Mouse (Mus musculus) brain, adult 2 months (tissue): ENCODE results near the gene Notch3.

ENCODE experiments used
- DNase-seq: peaks from one replicate; pipeline ENCODE4 v3.0.0; 2011; ENCODE audit warnings: low read depth, low spot score

Notch3 gene

GRCm38 (mm10) chr17:32165803-32166595 is 653 bp downstream of the Notch3 start:
- no peak for DNase-seq

GRCm38 (mm10) chr17:32165266-32165802 is 1.3 kb downstream of the Notch3 start:
- no peak for DNase-seq

GRCm38 (mm10) chr17:32164780-32165179 is 1.9 kb downstream of the Notch3 start:
- no peak for DNase-seq

- DNase-seq: no peak
These were observed 2.6 kb downstream of the Notch3 start for GRCm38 (mm10) chr17:32163910-32164650.

GRCm38 (mm10) chr17:32162112-32162850 is 4.4 kb downstream of the Notch3 start:
- DNase-seq: peak; percentile 57

- DNase-seq: no peak
These were observed 5.8 kb downstream of the Notch3 start for GRCm38 (mm10) chr17:32160882-32161281.

- no peak for DNase-seq
These were observed 7.8 kb downstream of the Notch3 start for GRCm38 (mm10) chr17:32158841-32159240.

- DNase-seq: peak; percentile 61
These were observed 19.9 kb downstream of the Notch3 start for GRCm38 (mm10) chr17:32146718-32147117.

GRCm38 (mm10) chr17:32142907-32143854 is 23.5 kb downstream of the Notch3 start:
- DNase-seq: peak; percentile 75

GRCm38 (mm10) chr17:32142234-32142633 is 24.4 kb downstream of the Notch3 start:
- peak; percentile 41 for DNase-seq

- DNase-seq: no peak
These were observed 33.3 kb downstream of the Notch3 start for GRCm38 (mm10) chr17:32133375-32133774.

- peak; percentile 71 for DNase-seq
These were observed 34.6 kb downstream of the Notch3 start for GRCm38 (mm10) chr17:32132087-32132486.

- DNase-seq: no peak
These were observed 36.1 kb downstream of the Notch3 start for GRCm38 (mm10) chr17:32130506-32130905.

GRCm38 (mm10) chr17:32127195-32127594 is 39.5 kb downstream of the Notch3 start:
- peak; percentile 35 for DNase-seq

- no peak for DNase-seq
These were observed 41.2 kb downstream of the Notch3 start for GRCm38 (mm10) chr17:32125407-32125806.

GRCm38 (mm10) chr17:32123545-32123944 is 43.1 kb downstream of the Notch3 start:
- no peak for DNase-seq

GRCm38 (mm10) chr17:32122587-32122970 is 44.1 kb downstream of the Notch3 start:
- no peak for DNase-seq

- DNase-seq: no peak
These were observed 44.6 kb downstream of the Notch3 start for GRCm38 (mm10) chr17:32121833-32122586.

GRCm38 (mm10) chr17:32120771-32121532 is 45.7 kb downstream of the Notch3 start:
- DNase-seq: no peak
